Mouse (Mus musculus) megakaryocyte, embryonic 14.5 days (primary cell): ENCODE data around the gene Ciz1.

Experiments
- FLI1 ChIP-seq: IDR thresholded peaks from 2 replicates; pipeline ENCODE4 v1.6.1; 2012; ENCODE audit warnings: low read length, inconsistent platforms, mixed read lengths
- GATA1 ChIP-seq: IDR thresholded peaks from 3 replicates; pipeline ENCODE4 v1.6.1; 2012; ENCODE audit warnings: mixed read lengths, low read length, inconsistent platforms, borderline replicate concordance

DNA sequence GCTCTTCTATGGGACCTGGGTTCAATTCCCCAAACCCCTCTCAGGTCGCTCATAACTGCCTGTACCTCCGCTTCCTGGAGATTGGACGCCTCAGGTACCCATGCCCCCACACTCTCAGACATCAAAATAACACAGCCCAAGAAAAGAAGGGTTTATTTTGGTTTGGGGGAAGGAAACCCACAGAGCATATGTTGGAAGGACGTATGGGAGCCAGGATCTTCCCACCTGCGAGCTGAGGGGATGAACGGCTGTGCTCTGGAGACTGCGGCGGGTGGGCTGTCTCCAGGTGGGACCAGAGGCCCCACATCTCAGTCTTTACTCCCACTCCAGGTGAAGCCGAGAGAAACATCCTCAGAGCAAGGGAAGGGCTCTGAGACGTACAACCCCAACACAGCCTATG, 24.8 kb downstream of the Ciz1 start:
- no peak for TF ChIP-seq GATA1
- TF ChIP-seq FLI1, result no peak
